Mouse (Mus musculus) right cerebral cortex, adult 18-20 months (tissue): ENCODE measurements at regions not wholly inside any gene's neighbourhood (a gene's known extent, or its start where the extent isn't known, plus 50 kb on each side); places are given as distances from the start of the nearest gene placed in this dataset.
A peak's percentile ranks its signal among the peaks of the same experiment; 100 is the strongest.

ENCODE experiments used
- DNase-seq: peaks from one replicate; pipeline ENCODE4 v3.0.0; 2022; ENCODE audit warnings: mixed read lengths

GRCm38 (mm10) chr13:84399345-84400170 lies 177.5 kb downstream of the Tmem161b start:
- DNase-seq: peak; percentile 51

GRCm38 (mm10) chr13:84401006-84401405 lies 178.9 kb downstream of the Tmem161b start:
- no peak for DNase-seq

- DNase-seq: no peak
Measured at GRCm38 (mm10) chr13:84404566-84405194, 182.6 kb downstream of the Tmem161b start.

- no peak for DNase-seq
Measured at GRCm38 (mm10) chr13:84434444-84434843, 212.3 kb downstream of the Tmem161b start.

- DNase-seq: no peak
Measured at GRCm38 (mm10) chr13:84437586-84438443, 215.7 kb downstream of the Tmem161b start.

GRCm38 (mm10) chr13:84438444-84438766 lies 216.3 kb downstream of the Tmem161b start:
- DNase-seq: no peak

GRCm38 (mm10) chr13:84448514-84448913 lies 226.4 kb downstream of the Tmem161b start:
- DNase-seq: no peak

GRCm38 (mm10) chr13:84449001-84449551 lies 227.0 kb downstream of the Tmem161b start:
- peak; percentile 58 for DNase-seq
